ENCODE assay signal across 8 mouse cellular contexts in the genomic region with DNA sequence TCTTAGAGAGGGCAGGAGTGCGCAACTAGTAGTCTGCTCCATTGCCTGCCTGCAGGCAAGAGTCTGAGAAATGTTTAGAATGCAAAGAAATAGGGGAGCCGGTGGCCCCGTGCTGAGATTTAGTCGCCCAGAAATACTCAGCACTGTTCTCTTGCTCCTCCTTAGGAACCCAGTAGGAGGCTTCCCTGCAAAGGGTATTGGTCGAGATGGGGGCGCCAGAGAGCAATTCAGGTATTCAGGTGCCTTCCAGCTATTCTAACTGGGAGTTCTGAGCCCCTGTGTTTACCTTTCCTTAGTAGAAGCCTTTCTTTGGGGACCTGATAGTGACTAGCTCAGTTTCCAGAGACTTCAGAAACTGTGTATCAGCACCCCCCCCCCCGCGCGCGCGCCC. TPM values are rescaled to one million over a fixed set of nuclear protein-coding genes. Genes with fewer than 3 reads are reported as not detected.
DNase-seq lines count a peak whose midpoint lies in the region; ATAC-seq and TF ChIP-seq lines count a peak whose summit lies in the region.

No protein-coding gene starts in this region.

- 0 out of 2 replicates have a peak, but pooled peaks have one; percentile 22 for ATAC-seq in embryonic facial prominence, embryonic 15.5 days (ENCODE audit: insufficient number of reproducible peaks, low FRiP score, low TSS enrichment, low read depth)
- peak; percentile 74 for ATAC-seq in intestine, embryonic 15.5 days
- peak; percentile 51; the same call in 1 of the 2 replicates for ATAC-seq in lung, embryonic 14.5 days (ENCODE audit: insufficient read depth)

- no peak overlapping the region for H3K9ac ChIP-seq in embryonic facial prominence, embryonic 15.5 days
- H3K9ac ChIP-seq in intestine, embryonic 15.5 days, result no peak overlapping the region
- no peak overlapping the region; the same call in 1 of the 2 replicates for H3K9ac ChIP-seq in lung, embryonic 14.5 days

- DNase-seq in thymus, postnatal 4 days, result peak; percentile 52
- no peak for DNase-seq in thymus, adult 18-20 months
- peak; percentile 76 for DNase-seq in lung, embryonic 14.5 days
- DNase-seq in gastrocnemius, postnatal 36 days, result no peak
- no peak for DNase-seq in spleen, adult 12 weeks (ENCODE audit: low spot score)

- 5% methylated on average over 11 of the region's 11 CpGs for WGBS in embryonic facial prominence, embryonic 15.5 days
- 4% methylated on average over 11 of the region's 11 CpGs for WGBS in intestine, embryonic 15.5 days
- 2% methylated on average over 11 of the region's 11 CpGs for WGBS in lung, embryonic 14.5 days
- WGBS in small intestine, adult 2 months, result 3% methylated on average over 11 of the region's 11 CpGs

- no peaks in the 10 kb centered on the region for H3K36me3 ChIP-seq in embryonic facial prominence, embryonic 15.5 days
- no peaks in the 10 kb centered on the region for H3K36me3 ChIP-seq in intestine, embryonic 15.5 days
- H3K36me3 ChIP-seq in lung, embryonic 14.5 days (ENCODE audit: insufficient read depth), result no peaks in the 10 kb centered on the region
- no peaks in the 10 kb centered on the region for H3K36me3 ChIP-seq in small intestine, adult 2 months (ENCODE audit: control insufficient read depth, insufficient read depth, low read length)

- TF ChIP-seq POLR2A in small intestine, adult 2 months (IDR thresholded peaks at IDR 0.05; ENCODE audit: low read depth, low read length), result no peak

- H3K9me3 ChIP-seq in embryonic facial prominence, embryonic 15.5 days (replicated peaks), result no peaks in the 10 kb centered on the region
- H3K9me3 ChIP-seq in intestine, embryonic 15.5 days, result no peaks in the 10 kb centered on the region
- H3K9me3 ChIP-seq in lung, embryonic 14.5 days (ENCODE audit: low read depth, low read length), result no peaks in the 10 kb centered on the region

- H3K4me1 ChIP-seq in embryonic facial prominence, embryonic 15.5 days, result peaks cover 22% of the 10 kb centered on the region
- H3K4me1 ChIP-seq in intestine, embryonic 15.5 days (replicated peaks), result peaks cover 11% of the 10 kb centered on the region
- peaks cover 6% of the 10 kb centered on the region; the same call in 1 of the 2 replicates for H3K4me1 ChIP-seq in lung, embryonic 14.5 days (ENCODE audit: insufficient read depth)
- no peaks in the 10 kb centered on the region; the same call in 1 of the 2 replicates for H3K4me1 ChIP-seq in small intestine, adult 2 months (ENCODE audit: control insufficient read depth, insufficient read depth, insufficient read length, low read length)

- peak overlapping the region; percentile 51; the same call in 1 of the 2 replicates for H3K27ac ChIP-seq in embryonic facial prominence, embryonic 15.5 days (replicated peaks)
- no peak overlapping the region for H3K27ac ChIP-seq in intestine, embryonic 15.5 days
- H3K27ac ChIP-seq in lung, embryonic 14.5 days (ENCODE audit: low read depth), result no peak overlapping the region
- no peak overlapping the region for H3K27ac ChIP-seq in small intestine, adult 2 months (ENCODE audit: insufficient read depth, low read depth, low read length)

- intact Hi-C loops in gastrocnemius, postnatal 36 days (cut with DNase I), result no loop called here

- H3K27me3 ChIP-seq in embryonic facial prominence, embryonic 15.5 days, result peaks cover 73% of the 10 kb centered on the region
- H3K27me3 ChIP-seq in intestine, embryonic 15.5 days (replicated peaks), result peaks cover 70% of the 10 kb centered on the region
- peaks cover 57% of the 10 kb centered on the region for H3K27me3 ChIP-seq in lung, embryonic 14.5 days (ENCODE audit: insufficient read depth, low read length)
- peaks cover 13% of the 10 kb centered on the region; the same call in 1 of the 2 replicates for H3K27me3 ChIP-seq in small intestine, adult 2 months (ENCODE audit: control insufficient read depth, insufficient read depth, low read length)

- H3K4me3 ChIP-seq in embryonic facial prominence, embryonic 15.5 days (replicated peaks), result peak overlapping the region; percentile 50
- H3K4me3 ChIP-seq in intestine, embryonic 15.5 days (replicated peaks), result peak overlapping the region; percentile 50
- H3K4me3 ChIP-seq in lung, embryonic 14.5 days (ENCODE audit: low read depth, low read length), result peak overlapping the region; percentile 41
- H3K4me3 ChIP-seq in small intestine, adult 2 months (ENCODE audit: low read depth, low read length), result peak overlapping the region; percentile 65

- TF ChIP-seq CTCF in lung, embryonic 14.5 days (IDR thresholded peaks at IDR 0.05; ENCODE audit: low read depth), result peak; percentile 63
- no peak; the same call in 1 of the 2 replicates for TF ChIP-seq CTCF in small intestine, adult 2 months (IDR thresholded peaks at IDR 0.05; ENCODE audit: extremely low read depth, insufficient read length, insufficient replicate concordance, low read depth, low read length)

- peak overlapping the region; percentile 82 for H3K4me2 ChIP-seq in embryonic facial prominence, embryonic 15.5 days (replicated peaks)
- H3K4me2 ChIP-seq in intestine, embryonic 15.5 days (replicated peaks), result peak overlapping the region; percentile 82
- peak overlapping the region; percentile 74 for H3K4me2 ChIP-seq in lung, embryonic 14.5 days

RNA-seq across cellular contexts. Expression of gene Irx2, which starts 11.5 kb away (rescaled TPM):
- 35.2 and 37.1 TPM in 2 replicates for polyA plus RNA-seq in embryonic facial prominence, embryonic 15.5 days (2015; fragmentation: Nextera tagmentation; extraction: Ambion mirVana)
- 0.25 and 0.35 TPM in 2 replicates for polyA plus RNA-seq in intestine, embryonic 15.5 days (2015; fragmentation: Nextera tagmentation; extraction: Ambion mirVana)
- polyA plus RNA-seq in lung, embryonic 14.5 days (2014; fragmentation: Nextera tagmentation; extraction: Ambion mirVana), result 32.5 and 38.7 TPM in 2 replicates
- polyA plus RNA-seq in small intestine, adult 2 months (2012; rRNA removed), result 0.51 TPM in 1 of 2 replicates, not detected in the other
- not detected for total RNA-seq in gastrocnemius, postnatal 36 days (2021)

Comparison
In these comparisons a context has a peak if more than half of its experiments do, and no peak if none do; other contexts are left out.
1. DNase-seq: peak in thymus, postnatal 4 days (single experiment) and lung, embryonic 14.5 days (single experiment); none in thymus, adult 18-20 months (0 of 2), gastrocnemius, postnatal 36 days (0 of 2) and spleen, adult 12 weeks (single experiment).
2. ATAC-seq: peak in every context shown above with its lines; median percentile 74 in intestine, embryonic 15.5 days; 51 in lung, embryonic 14.5 days; 22 in embryonic facial prominence, embryonic 15.5 days.
3. RNA of gene Irx2, which starts 11.5 kb away (polyA plus RNA-seq): 32.5 to 38.7 TPM in lung, embryonic 14.5 days and 35.2 to 37.1 TPM in embryonic facial prominence, embryonic 15.5 days; 0.51 TPM in small intestine, adult 2 months and 0.25 to 0.35 TPM in intestine, embryonic 15.5 days; every median in the first group is over 10 times any median in the second.
4. Peak in every context shown above with its lines, with median percentiles within 50 percentile points of each other: H3K4me2 ChIP-seq and H3K4me3 ChIP-seq.